Mouse (Mus musculus) midbrain, embryonic 11.5 days (tissue): ENCODE measurements around the gene Ralgps2. TPM values are rescaled to one million over a fixed set of nuclear protein-coding genes. Genes with fewer than 3 reads are reported as not detected.

Experiments used
- ATAC-seq: fragments of 200-750 bp; cut with Nextera tagmentation; 2 replicates; pipeline ENCODE4 v1.8.0; 2017; ENCODE audit warnings: moderate TSS enrichment, moderate library complexity; ENCODE audit not compliant: low FRiP score
- DNase-seq: peaks from one replicate; pipeline ENCODE4 v3.0.0; 2015; ENCODE audit warnings: low spot score; ENCODE audit errors: missing footprints
- H3K27ac ChIP-seq: fragments of 300-500 bp; sonication (generic); 2 replicates; pipeline ENCODE4 v1.5.1; 2014; ENCODE audit warnings: low read depth, low read length
- H3K27me3 ChIP-seq: fragments of 300-500 bp; sonication (generic); 2 replicates; pipeline ENCODE4 v1.6.1; 2014; ENCODE audit warnings: mild to moderate bottlenecking, low read length, moderate library complexity, mixed read lengths; ENCODE audit not compliant: control insufficient read depth, insufficient read depth
- H3K36me3 ChIP-seq: fragments of 300-500 bp; sonication (generic); 2 replicates; pipeline ENCODE4 v1.6.1; 2014; ENCODE audit warnings: mild to moderate bottlenecking, low read length, moderate library complexity, mixed read lengths; ENCODE audit not compliant: control insufficient read depth, insufficient read depth
- H3K4me1 ChIP-seq: fragments of 300-500 bp; sonication (generic); 2 replicates; pipeline ENCODE4 v1.6.1; 2014; ENCODE audit warnings: low read length; ENCODE audit not compliant: control insufficient read depth, insufficient read depth
- H3K4me2 ChIP-seq: fragments of 300-500 bp; sonication (generic); 2 replicates; pipeline ENCODE4 v1.6.1; 2014; ENCODE audit warnings: mild to moderate bottlenecking, moderate library complexity
- H3K4me3 ChIP-seq: fragments of 300-500 bp; sonication (generic); 2 replicates; pipeline ENCODE4 v1.5.1; 2014; ENCODE audit warnings: low read depth, low read length
- H3K9ac ChIP-seq: fragments of 300-500 bp; sonication (generic); 2 replicates; pipeline ENCODE4 v1.6.1; 2014; ENCODE audit warnings: low read length
- H3K9me3 ChIP-seq: fragments of 300-500 bp; sonication (generic); 2 replicates; pipeline ENCODE4 v1.6.1; 2016; ENCODE audit warnings: low read length; ENCODE audit not compliant: control insufficient read depth
- WGBS: fragments of 180-500 bp; shearing (Covaris S2); extraction: QIAGEN DNeasy Blood & Tissue Kit; methylation state at CpG from one replicate; pipeline ENCODE4 v1.1.7; 2014; 5-methylcytosine and 5-hydroxymethylcytosine counted together
- polyA plus RNA-seq: library from polyadenylated mRNA; unstranded; fragments of >200 nt; fragmentation: Nextera tagmentation; extraction: Ambion mirVana; gene quantifications from 2 replicates; pipeline ENCODE4 v1.2.1, GENCODE M21; 2014

The Ralgps2 gene
- polyA plus RNA-seq, 1 experiment from 2014 or later: 85.1 TPM

DNA sequence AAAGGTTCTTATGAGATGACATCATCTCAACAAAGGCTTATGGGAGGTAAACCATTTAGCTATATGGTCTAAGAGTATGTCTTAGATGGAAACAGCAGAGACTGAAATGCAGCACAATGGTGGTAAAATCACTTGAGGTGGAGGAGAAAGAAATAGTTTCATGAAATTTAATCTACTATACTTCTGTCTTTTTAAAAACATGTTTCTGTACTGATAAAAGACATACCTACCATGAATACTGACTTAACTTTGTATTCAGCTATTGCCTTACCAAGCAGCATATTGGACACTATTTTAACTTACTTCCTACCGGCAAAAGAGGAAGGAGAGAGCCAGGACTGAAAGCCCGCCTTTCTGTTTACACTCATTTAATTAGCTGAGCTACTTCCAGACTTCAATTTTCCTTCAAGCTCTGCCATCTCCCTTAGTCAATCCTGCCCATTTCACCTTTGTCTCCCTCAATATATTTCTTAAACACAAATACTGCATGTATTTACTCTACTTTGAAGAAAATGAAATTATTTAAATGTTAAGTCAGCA is 79.6 kb downstream of the Ralgps2 start:
- WGBS: 78% methylated on average over 2 of the region's 2 CpGs
- ATAC-seq (no peak), DNase-seq (no peak)
- no peak overlapping the region for H3K9ac ChIP-seq
- H3K36me3 ChIP-seq: no peaks in the 10 kb centered on the region
- H3K27ac ChIP-seq: no peak overlapping the region
- H3K27me3 ChIP-seq: no peaks in the 10 kb centered on the region
- H3K4me1 ChIP-seq: no peaks in the 10 kb centered on the region
- no peak overlapping the region for H3K4me3 ChIP-seq
- no peaks in the 10 kb centered on the region for H3K9me3 ChIP-seq
- no peak overlapping the region for H3K4me2 ChIP-seq

DNA sequence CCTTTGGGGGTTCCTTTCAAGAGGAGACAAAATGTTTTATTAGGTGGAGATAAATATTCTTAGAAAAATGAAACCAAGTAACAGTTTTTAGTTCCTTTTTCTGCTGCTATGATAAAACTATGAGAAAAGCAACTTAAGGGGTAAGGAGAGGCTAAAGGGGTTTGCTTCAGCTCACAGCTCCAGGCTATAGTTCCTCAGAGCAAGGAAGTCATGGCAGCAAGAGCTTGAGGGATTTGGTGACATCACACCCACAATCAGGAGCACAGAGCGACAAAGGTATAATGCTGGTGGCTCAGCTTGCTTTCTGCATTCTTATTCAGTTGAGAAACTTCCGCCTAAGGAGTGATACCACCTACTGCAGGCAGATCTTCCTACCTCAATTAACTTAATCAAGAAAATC is 80.3 kb downstream of the Ralgps2 start:
- ATAC-seq (no peak), DNase-seq (no peak)
- Histone ChIP-seq H3K36me3 (no peaks in the 10 kb centered on the region), H3K27me3 (no peaks in the 10 kb centered on the region), H3K9me3 (no peaks in the 10 kb centered on the region), H3K4me1 (no peaks in the 10 kb centered on the region), H3K9ac (no peak overlapping the region), H3K27ac (no peak overlapping the region), H3K4me2 (no peak overlapping the region), H3K4me3 (no peak overlapping the region)
- 86% methylated on average over 2 of the region's 2 CpGs for WGBS

DNA sequence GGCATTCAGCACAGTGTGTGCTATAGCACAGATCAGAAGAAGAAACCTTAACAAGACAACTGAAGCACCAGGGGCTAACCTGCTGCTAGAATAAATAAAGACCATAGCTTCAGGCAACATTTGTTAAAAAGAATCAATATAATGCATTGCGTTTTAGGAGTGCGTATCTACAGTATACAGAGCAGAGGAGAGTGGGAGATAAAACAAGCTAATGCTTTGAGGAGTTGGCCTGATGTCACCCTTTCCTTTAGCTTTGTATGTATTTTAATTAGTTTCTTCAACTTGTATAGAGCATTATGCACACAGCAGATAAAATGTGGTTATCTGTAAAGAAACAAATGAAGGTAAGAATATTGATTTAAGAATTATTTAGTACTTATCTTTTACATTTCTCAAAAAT is 82.8 kb downstream of the Ralgps2 start:
- H3K4me3 ChIP-seq: no peak overlapping the region
- WGBS: 98% methylated on average over 2 of the region's 2 CpGs
- no peak overlapping the region for H3K9ac ChIP-seq
- H3K36me3 ChIP-seq: no peaks in the 10 kb centered on the region
- H3K4me1 ChIP-seq: no peaks in the 10 kb centered on the region
- H3K4me2 ChIP-seq: no peak overlapping the region
- no peaks in the 10 kb centered on the region for H3K27me3 ChIP-seq
- no peak for ATAC-seq
- DNase-seq: peak; percentile 28
- H3K27ac ChIP-seq: no peak overlapping the region
- H3K9me3 ChIP-seq: no peaks in the 10 kb centered on the region

DNA sequence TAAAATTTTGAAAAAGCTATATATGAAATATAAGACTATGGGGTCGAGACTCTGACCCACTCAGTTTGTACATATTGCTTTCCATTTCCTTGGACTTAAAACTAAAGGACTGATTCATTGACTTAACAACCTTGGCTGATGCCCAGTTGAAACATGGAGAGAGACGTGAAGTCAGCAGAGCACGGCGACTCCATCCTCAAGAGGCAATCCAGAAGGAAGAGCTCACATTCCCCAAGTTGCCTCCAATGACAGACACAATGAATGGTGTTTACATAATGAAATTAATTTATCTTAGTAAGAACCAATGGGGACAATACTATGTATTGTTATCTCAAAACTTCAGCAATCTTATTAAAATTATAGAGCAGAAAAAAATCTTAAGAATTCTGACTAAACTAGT is 84.9 kb downstream of the Ralgps2 start:
- H3K9ac ChIP-seq: no peak overlapping the region
- no peak overlapping the region for H3K4me3 ChIP-seq
- no peak overlapping the region for H3K4me2 ChIP-seq
- no peak overlapping the region for H3K27ac ChIP-seq
- H3K4me1 ChIP-seq: no peaks in the 10 kb centered on the region
- H3K36me3 ChIP-seq: no peaks in the 10 kb centered on the region
- H3K9me3 ChIP-seq: no peaks in the 10 kb centered on the region
- ATAC-seq (no peak), DNase-seq (peak; percentile 57)
- WGBS: 98% methylated on average over 4 of the region's 4 CpGs
- H3K27me3 ChIP-seq: no peaks in the 10 kb centered on the region

DNA sequence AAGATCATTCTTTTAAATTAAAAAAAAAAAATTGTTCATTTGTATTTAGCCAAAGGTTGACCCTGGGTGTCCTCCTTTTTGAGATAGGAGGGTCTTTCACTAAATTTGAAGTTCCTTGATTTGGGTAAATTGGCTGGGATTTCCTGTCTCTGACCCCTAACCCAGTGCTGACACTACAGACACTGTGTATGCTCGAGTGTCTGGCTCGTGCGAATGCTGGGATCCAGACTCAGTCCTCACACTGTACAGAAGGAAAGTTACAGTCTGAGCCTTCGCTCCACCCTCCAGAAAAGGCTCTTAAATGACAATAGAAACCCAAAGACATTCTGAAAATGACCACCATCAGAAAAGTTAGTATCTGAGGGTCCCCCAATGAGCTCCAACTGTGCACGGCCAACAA is 86.6 kb downstream of the Ralgps2 start:
- no peak overlapping the region for H3K4me3 ChIP-seq
- H3K9me3 ChIP-seq: no peaks in the 10 kb centered on the region
- H3K36me3 ChIP-seq: no peaks in the 10 kb centered on the region
- DNase-seq (peak; percentile 73), ATAC-seq (no peak)
- H3K4me2 ChIP-seq: no peak overlapping the region
- 85% methylated on average over 5 of the region's 5 CpGs for WGBS
- H3K27me3 ChIP-seq: no peaks in the 10 kb centered on the region
- H3K27ac ChIP-seq: no peak overlapping the region
- H3K4me1 ChIP-seq: no peaks in the 10 kb centered on the region
- H3K9ac ChIP-seq: no peak overlapping the region

DNA sequence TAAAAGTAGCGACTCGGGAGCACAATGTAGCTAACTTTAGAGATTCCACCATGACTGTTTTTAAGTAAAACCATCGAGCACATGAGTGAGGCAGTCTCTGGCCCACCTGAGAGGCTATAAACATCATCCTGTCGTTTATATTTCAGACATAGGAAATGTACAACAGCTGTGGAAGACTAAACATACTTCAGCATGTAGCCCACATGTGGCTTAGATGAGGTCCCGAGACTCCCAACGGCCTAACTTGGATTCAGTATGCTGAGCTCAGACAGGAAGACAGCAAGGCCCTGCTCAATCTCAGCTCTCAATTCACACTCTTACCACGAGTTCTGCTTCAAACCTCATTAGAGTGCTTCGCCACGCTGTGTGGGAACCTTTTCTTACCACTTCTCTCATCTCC is 87.0 kb downstream of the Ralgps2 start:
- Histone ChIP-seq H3K4me2 (no peak overlapping the region), H3K27me3 (no peaks in the 10 kb centered on the region), H3K36me3 (no peaks in the 10 kb centered on the region), H3K9me3 (no peaks in the 10 kb centered on the region), H3K9ac (no peak overlapping the region), H3K4me1 (no peaks in the 10 kb centered on the region), H3K4me3 (no peak overlapping the region), H3K27ac (no peak overlapping the region)
- DNase-seq: no peak
- WGBS: 81% methylated on average over 9 of the region's 9 CpGs
- ATAC-seq: no peak

DNA sequence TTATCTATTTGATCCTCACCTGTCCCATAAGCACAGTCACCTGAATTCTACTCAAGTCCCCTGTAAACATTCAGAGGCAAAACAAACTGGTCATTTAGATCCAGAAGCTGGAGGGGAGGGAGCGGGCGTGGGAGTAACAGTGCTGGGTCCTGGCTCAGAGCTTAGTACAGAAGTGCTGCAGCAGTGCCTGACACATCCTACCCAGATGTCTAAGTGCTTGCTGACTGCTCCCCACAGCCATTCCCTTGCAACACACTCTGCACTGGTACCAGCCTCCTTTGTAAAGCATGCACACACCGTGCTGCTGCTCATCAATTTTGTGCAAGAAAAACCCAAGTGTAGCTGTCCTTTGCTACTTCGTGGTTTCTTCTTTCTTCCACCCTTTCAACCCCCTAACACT is 92.3 kb downstream of the Ralgps2 start:
- no peaks in the 10 kb centered on the region for H3K36me3 ChIP-seq
- 85% methylated on average over 4 of the region's 4 CpGs for WGBS
- no peak overlapping the region for H3K27ac ChIP-seq
- no peaks in the 10 kb centered on the region for H3K4me1 ChIP-seq
- DNase-seq: no peak
- no peak overlapping the region for H3K4me3 ChIP-seq
- H3K9me3 ChIP-seq: no peaks in the 10 kb centered on the region
- H3K27me3 ChIP-seq: no peaks in the 10 kb centered on the region
- no peak overlapping the region for H3K4me2 ChIP-seq
- no peak overlapping the region for H3K9ac ChIP-seq
- ATAC-seq: no peak

DNA sequence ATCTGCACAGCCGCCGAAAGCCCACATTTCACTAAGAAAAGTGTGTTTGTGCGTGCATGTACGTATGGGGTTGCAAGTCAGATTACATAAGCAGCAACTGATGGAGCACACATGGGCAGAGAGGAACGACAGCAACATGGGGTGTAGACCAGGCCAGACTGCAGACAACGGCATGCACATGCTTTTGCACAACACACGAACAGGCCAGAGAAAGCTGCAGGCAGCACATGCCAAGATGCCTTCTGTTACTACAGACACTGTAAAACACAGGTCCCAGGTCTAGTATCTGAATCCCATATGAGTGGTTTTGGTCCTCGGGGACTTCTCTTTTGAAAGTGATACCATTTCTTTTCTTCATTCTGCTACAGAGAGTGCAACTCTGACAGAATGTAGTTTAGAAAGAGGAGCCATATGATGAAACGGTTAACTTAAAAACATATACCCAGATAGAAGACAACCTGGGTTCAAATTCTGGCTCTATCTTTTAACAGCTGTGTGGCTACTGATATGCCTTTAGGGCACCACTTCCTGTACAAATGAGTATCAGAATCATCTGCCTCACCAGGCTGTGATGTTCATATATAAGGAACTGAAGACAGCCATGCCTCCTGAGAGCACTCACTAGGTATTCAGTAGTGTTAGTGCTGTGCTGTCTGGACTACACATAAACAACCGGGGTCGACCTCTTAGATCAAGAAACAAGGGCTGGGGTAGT is 97.6 kb downstream of the Ralgps2 start:
- Histone ChIP-seq H3K4me1 (peaks cover 5% of the 10 kb centered on the region), H3K27me3 (no peaks in the 10 kb centered on the region), H3K27ac (no peak overlapping the region), H3K4me3 (no peak overlapping the region), H3K36me3 (no peaks in the 10 kb centered on the region), H3K9me3 (no peaks in the 10 kb centered on the region), H3K4me2 (no peak overlapping the region), H3K9ac (no peak overlapping the region)
- ATAC-seq (no peak), DNase-seq (no peak)
- WGBS: 88% methylated on average over 11 of the region's 11 CpGs

DNA sequence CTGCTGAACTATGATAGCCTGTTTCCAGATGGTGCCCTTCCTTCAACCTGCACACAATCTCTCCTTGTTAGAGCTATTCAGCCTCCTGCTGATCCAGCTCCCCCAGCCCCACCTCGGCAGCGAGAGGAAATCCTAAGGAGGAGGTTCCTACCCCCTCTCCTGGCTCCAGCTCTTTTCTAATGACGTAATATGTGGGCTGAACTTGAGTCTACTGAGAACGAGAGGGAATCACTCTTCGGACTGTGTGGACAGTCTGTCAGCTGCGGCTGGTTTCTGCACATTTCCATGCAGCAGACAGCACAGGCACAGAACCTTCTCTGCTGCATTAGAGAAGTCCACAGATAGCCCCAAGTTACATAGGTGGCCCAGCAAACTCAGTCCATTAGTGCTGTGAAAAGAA is 100.7 kb downstream of the Ralgps2 start:
- no peak overlapping the region for H3K4me3 ChIP-seq
- 24% methylated on average over 6 of the region's 6 CpGs for WGBS
- H3K36me3 ChIP-seq: no peaks in the 10 kb centered on the region
- H3K9ac ChIP-seq: no peak overlapping the region
- H3K27me3 ChIP-seq: no peaks in the 10 kb centered on the region
- H3K4me1 ChIP-seq: peaks cover 5% of the 10 kb centered on the region
- no peaks in the 10 kb centered on the region for H3K9me3 ChIP-seq
- H3K27ac ChIP-seq: no peak overlapping the region
- ATAC-seq (peak; percentile 76; the same call in 1 of the 2 replicates), DNase-seq (peak; percentile 89)
- H3K4me2 ChIP-seq: no peak overlapping the region
